Mouse (Mus musculus) ES-E14 (cell line): Measurements from ENCODE around the gene Tlr5. TPM values are rescaled to one million over a fixed set of nuclear protein-coding genes. Genes with fewer than 3 reads are reported as not detected.
A peak's percentile ranks its signal among the peaks of the same experiment; 100 is the strongest.

Source experiments
- DNase-seq: peaks from one replicate; pipeline ENCODE4 v3.0.0-alpha.2; 2013; ENCODE audit warnings: low read depth, low spot score
- H3K27ac ChIP-seq: 2 replicates; pipeline ENCODE4 v1.5.1; 2012; ENCODE audit warnings: low read depth, mild to moderate bottlenecking, low read length, moderate library complexity, mixed read lengths; ENCODE audit not compliant: poor library complexity, insufficient read depth, severe bottlenecking
- H3K36me3 ChIP-seq: 2 replicates; pipeline ENCODE4 v1.6.1; 2012; ENCODE audit warnings: mild to moderate bottlenecking, low read length, moderate library complexity, mixed read lengths; ENCODE audit not compliant: control insufficient read depth, poor library complexity, insufficient read depth, severe bottlenecking
- H3K4me1 ChIP-seq, 2 experiments: fragments of 150-350 bp in 1 of 2; sonication (generic) in 1 of 2; 2 replicates each; pipeline ENCODE4 v1.6.1; 2012; ENCODE audit warnings: low read length in 2 of 2, mild to moderate bottlenecking in 1 of 2, mixed read lengths in 1 of 2; ENCODE audit not compliant: control insufficient read depth in 2 of 2, insufficient read depth in 2 of 2, poor library complexity in 1 of 2
- H3K4me3 ChIP-seq, 2 experiments: fragments of 150-350 bp in 1 of 2; sonication (generic) in 1 of 2; 2 replicates each; pipeline ENCODE4 v1.5.1; 2012; ENCODE audit warnings: low read length in 2 of 2, low read depth in 1 of 2, mild to moderate bottlenecking in 1 of 2, mixed read lengths in 1 of 2; ENCODE audit not compliant: insufficient read depth in 1 of 2, poor library complexity in 1 of 2, severe bottlenecking in 1 of 2
- H3K9ac ChIP-seq: 2 replicates; pipeline ENCODE4 v1.6.1; 2012; ENCODE audit warnings: low read depth, mild to moderate bottlenecking, low read length, mixed read lengths; ENCODE audit not compliant: poor library complexity, insufficient read depth, severe bottlenecking
- H3K9me3 ChIP-seq: fragments of 150-350 bp; sonication (generic); 2 replicates; pipeline ENCODE4 v1.6.1; 2012; ENCODE audit warnings: low read depth, mild to moderate bottlenecking, low read length; ENCODE audit not compliant: control insufficient read depth, insufficient read depth
- CHD2 ChIP-seq: IDR thresholded peaks from 2 replicates; pipeline ENCODE4 v1.6.1; 2014; ENCODE audit warnings: mild to moderate bottlenecking, low read depth, low read length, inconsistent platforms
- HCFC1 ChIP-seq: IDR thresholded peaks from 2 replicates; pipeline ENCODE4 v1.6.1; 2012; ENCODE audit warnings: low read length, inconsistent platforms, borderline replicate concordance; ENCODE audit not compliant: insufficient read depth
- MAFK ChIP-seq: IDR thresholded peaks from 2 replicates; pipeline ENCODE4 v1.6.1; 2014; ENCODE audit warnings: mild to moderate bottlenecking, low read depth, low read length, inconsistent platforms; ENCODE audit not compliant: insufficient read depth
- ZC3H11A ChIP-seq: IDR thresholded peaks from 2 replicates; pipeline ENCODE4 v1.6.1; 2012; ENCODE audit warnings: low read depth, mild to moderate bottlenecking, inconsistent platforms, low read length, borderline replicate concordance
- ZNF384 ChIP-seq: IDR thresholded peaks from 2 replicates; pipeline ENCODE4 v1.6.1; 2012; ENCODE audit warnings: low read depth, low read length, inconsistent platforms
- in situ Hi-C, 2 experiments: fragments of 600-800 bp; cut with MboI; formaldehyde crosslinking; loops; one replicate each; pipeline ENCODE4 v1.15.1; 2025; ENCODE audit warnings: low sequenced_read_pairs in 2 of 2, inconsistent platforms in 1 of 2; ENCODE audit not compliant: unreplicated experiment in 2 of 2
- total RNA-seq: library from RNA; depleted of rRNA; stranded (reverse); fragments of 300-350 nt; gene quantifications from 2 replicates; pipeline ENCODE4 v1.2.3, GENCODE M21; 2012

Gene Tlr5
- total RNA-seq, 1 experiment = 0.54 TPM

DNA sequence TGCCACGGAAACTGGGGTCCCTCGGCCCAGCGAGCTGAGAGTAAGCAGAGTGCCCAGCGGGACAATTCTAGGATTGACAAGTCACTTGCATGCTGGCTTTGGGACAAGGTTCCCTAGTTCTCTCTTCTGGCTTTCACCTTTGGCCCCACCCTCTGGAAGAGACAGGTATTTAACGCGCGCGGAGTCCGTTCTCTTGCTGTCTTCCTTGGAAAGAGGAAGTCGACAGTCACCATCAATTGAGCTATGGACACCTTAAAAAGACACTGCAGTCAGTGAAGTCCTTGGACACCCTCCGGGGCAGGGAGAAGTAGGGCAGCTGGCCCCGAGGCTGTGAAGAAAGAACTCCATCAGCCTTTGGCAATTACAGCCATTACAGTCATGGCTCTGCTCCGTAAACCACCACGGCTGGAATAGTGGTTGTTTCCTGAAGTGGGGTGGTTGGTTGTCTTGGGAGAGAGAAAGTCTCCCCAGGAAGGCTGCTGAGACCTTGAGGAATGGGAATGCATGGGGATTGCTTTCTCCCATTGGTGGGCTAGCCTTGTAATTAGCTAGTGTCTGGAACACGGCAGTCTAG lies 546 bp downstream of the Tlr5 start:
- no peak for TF ChIP-seq ZC3H11A
- in situ Hi-C loops = no loop called here
- Histone ChIP-seq H3K4me1 (peaks cover 0 to 9% of the 10 kb centered on the region in 2 experiments; a peak in 2 of 4 replicates), H3K9ac (no peak overlapping the region), H3K27ac (no peak overlapping the region), H3K36me3 (no peaks in the 10 kb centered on the region), H3K9me3 (no peaks in the 10 kb centered on the region), H3K4me3 (peak overlapping the region in 1 of 2 experiments; percentile 50; a peak in 3 of 4 replicates)
- no peak for DNase-seq

DNA sequence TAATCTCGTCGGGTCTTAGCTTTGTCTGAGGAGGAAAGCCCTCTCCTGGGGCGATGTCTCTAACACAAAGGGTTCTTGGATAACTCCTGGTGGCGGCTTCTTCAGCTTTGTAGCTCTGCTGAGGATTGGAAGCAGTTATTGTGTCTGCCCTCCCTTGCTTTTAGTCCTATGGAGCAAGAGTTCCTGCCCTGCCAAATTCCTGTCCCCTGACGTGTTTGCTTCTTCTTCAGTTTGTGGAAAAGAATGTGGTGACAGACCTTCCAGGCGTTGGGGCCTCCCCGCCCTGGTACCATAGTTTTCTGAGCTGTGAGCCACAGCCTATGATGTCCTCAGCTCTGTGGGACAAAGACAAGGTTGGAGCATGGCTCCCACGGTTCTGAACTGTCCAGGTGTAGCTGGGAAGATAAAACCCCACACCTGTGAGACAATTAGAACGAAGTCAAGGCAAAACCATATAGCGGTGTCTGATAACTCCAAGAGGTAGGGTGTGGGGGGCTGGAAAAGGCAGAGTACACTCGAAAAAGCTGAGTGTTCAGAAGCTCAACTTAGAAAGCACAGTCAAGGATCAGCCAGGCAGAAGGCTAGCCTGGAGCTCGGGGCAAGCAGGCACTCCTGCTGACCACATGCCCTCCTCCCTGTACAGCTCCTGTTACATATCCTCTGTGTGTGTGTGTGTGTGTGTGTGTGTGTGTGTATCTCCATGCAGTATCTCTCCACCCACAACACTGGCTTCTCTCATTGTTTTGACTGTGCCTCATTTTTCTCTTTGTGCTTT lies 1.8 kb downstream of the Tlr5 start:
- H3K4me1 ChIP-seq = peaks cover 0 to 13% of the 10 kb centered on the region in 2 experiments; a peak in 2 of 4 replicates
- in situ Hi-C loops = no loop called here
- no peak for TF ChIP-seq ZNF384
- TF ChIP-seq CHD2 = no peak
- no peak for TF ChIP-seq MAFK
- no peak overlapping the region for H3K9ac ChIP-seq
- H3K36me3 ChIP-seq = no peaks in the 10 kb centered on the region
- no peak overlapping the region for H3K4me3 ChIP-seq
- no peak for DNase-seq
- no peaks in the 10 kb centered on the region for H3K9me3 ChIP-seq
- no peak overlapping the region for H3K27ac ChIP-seq

DNA sequence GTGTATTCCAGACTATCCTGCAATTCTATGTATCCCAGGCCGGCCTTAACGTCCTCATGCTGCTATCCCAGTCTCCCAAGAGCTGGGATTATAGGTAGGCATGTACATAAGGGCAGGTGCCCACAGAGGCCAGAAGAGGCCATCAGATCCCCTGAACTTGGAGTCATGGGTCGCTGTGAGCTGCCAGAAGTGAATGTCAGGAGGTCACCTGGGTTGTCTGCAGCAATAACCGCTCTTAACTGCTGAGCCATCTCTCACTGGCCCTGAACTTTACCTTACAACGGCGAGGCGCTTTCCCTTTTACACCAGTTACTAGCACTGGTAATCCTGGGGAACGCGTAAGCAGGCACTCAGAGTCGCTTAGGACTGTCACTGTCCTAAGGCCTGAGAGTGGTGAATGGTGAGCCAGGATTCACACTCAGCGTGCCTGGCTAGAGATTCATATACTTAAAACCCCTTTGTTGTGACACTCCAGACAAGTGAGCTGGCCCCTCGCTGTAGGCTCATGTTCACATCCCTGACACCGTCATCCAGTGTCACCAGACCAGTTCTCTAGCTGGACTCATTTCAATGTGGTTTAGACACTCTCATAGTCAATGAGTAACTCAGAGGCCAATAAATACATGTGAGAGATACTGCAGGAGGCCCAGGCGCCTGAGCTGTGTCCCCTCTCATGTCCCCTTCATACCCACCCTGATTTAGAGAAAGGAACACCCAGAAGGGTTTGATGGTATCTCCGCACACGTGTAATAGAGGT lies 2.6 kb downstream of the Tlr5 start:
- no peak overlapping the region for H3K27ac ChIP-seq
- in situ Hi-C loops = no loop called here

DNA sequence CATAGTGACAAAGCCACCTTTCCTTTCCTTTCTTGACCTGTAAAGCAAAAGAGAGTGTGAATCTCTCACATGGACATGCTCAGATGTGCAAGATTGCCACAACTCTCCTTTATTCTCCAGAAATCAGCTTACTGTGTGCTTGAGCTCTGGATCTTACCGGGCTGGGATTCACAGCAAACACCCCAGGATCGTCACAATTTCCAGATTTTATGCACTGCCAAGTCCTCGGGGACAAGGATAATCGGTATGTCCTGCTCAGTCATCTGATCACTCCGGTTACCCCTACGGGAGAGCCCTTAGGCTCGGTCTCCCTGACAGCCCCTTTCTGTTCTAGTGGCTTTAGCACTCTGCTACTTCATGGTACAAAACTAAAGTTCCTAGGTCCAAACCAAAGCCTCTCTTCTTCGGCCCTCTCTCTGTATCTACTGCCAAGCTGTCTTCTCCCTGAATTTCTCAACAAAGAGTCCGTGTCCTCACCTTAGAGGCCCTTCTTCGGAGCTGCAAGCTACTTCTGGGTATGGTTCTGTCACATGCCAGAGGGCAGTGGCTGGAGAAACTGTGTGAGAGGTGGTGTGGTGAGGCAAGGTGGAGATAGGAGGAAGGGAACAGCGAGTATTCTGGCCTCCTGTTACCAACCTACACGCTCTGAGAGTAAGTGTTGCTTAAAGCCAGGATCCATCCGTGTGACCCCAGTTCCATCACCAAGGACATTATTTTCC lies 3.4 kb downstream of the Tlr5 start:
- no peak overlapping the region for H3K9ac ChIP-seq
- TF ChIP-seq ZNF384 (no peak), MAFK (no peak), CHD2 (no peak), HCFC1 (no peak), ZC3H11A (no peak)
- peaks cover 2 to 16% of the 10 kb centered on the region in 2 experiments; a peak in 2 of 4 replicates for H3K4me1 ChIP-seq
- H3K9me3 ChIP-seq = no peaks in the 10 kb centered on the region
- H3K36me3 ChIP-seq = no peaks in the 10 kb centered on the region
- H3K4me3 ChIP-seq = no peak overlapping the region
- in situ Hi-C loops = no loop called here
- no peak for DNase-seq
- H3K27ac ChIP-seq = no peak overlapping the region

More for the DNA sequence above, 2.6 kb downstream of the Tlr5 start:
- H3K9me3 ChIP-seq = no peaks in the 10 kb centered on the region
- no peak overlapping the region for H3K4me3 ChIP-seq
- peaks cover 2 to 13% of the 10 kb centered on the region in 2 experiments; a peak in 2 of 4 replicates for H3K4me1 ChIP-seq
- no peak overlapping the region for H3K9ac ChIP-seq
- TF ChIP-seq ZNF384 (no peak), ZC3H11A (no peak), HCFC1 (no peak), MAFK (no peak), CHD2 (no peak)
- no peaks in the 10 kb centered on the region for H3K36me3 ChIP-seq
- DNase-seq = no peak
